20 mouse cellular contexts compared by ENCODE assay signal in the genomic region with DNA sequence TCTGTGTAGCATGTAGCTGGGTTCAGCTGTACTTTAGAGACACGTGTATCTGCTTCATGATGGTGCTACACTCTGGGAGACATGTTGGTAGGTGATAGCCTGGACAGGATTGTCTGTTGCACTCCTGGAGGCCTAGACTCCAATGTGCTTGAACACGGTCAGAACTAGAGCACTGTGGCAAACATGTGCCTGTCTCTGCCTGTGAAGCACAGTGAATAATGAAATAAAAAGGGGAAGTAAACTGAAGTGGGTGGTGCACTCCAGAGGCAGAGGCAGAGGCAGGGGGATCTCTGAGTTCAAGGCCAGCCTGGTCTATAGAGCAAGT. TPM values are rescaled to one million over a fixed set of nuclear protein-coding genes. Genes with fewer than 3 reads are reported as not detected.
DNase-seq lines count a peak whose midpoint lies in the region; ATAC-seq and TF ChIP-seq lines count a peak whose summit lies in the region.
"Had no signal": no experiment of that assay in that cellular context is flagged by ENCODE, and none has a peak within 500 bp of the region (broad histone marks: within the 10 kb centered on the region; RNA-seq: fewer than 3 reads in every experiment).

No protein-coding gene starts in this region.

- 0 out of 2 replicates have a peak overlapping the region, but pooled peaks have one; percentile 10 for H3K4me3 ChIP-seq in stomach, postnatal 0 days (ENCODE audit: low read depth, low read length)
- no peak overlapping the region for H3K4me3 ChIP-seq in heart, embryonic 10.5 days
- H3K4me3 ChIP-seq: erythroblast, embryonic 14.5 days had no signal

- no peaks in the 10 kb centered on the region for H3K4me1 ChIP-seq in stomach, postnatal 0 days (replicated peaks; ENCODE audit: control insufficient read depth, insufficient read depth)
- H3K4me1 ChIP-seq in heart, embryonic 10.5 days: no peaks in the 10 kb centered on the region

- H3K9me3 ChIP-seq in stomach, postnatal 0 days (ENCODE audit: control insufficient read depth, low read length): no peaks in the 10 kb centered on the region
- H3K9me3 ChIP-seq in heart, embryonic 10.5 days: no peaks in the 10 kb centered on the region

- no peak for TF ChIP-seq EP300 in stomach, postnatal 0 days (optimal IDR thresholded peaks at IDR 0.05)

- no peak overlapping the region for H3K4me2 ChIP-seq in stomach, postnatal 0 days (replicated peaks; ENCODE audit: low read depth)
- H3K4me2 ChIP-seq: hindbrain, embryonic 14.5 days had no signal

- DNase-seq in spleen, postnatal 36 days (ENCODE audit: low spot score in 2 of 2): peak; percentile 53 to 59
- DNase-seq in spleen, postnatal 4 days (ENCODE audit: low spot score in 2 of 2): no peak
- no peak for DNase-seq in stomach, postnatal 0 days (ENCODE audit: low spot score)
- no peak for DNase-seq in heart, embryonic 10.5 days (ENCODE audit: low spot score)
- DNase-seq in gastrocnemius, postnatal 4 days (ENCODE audit: low spot score in 2 of 2): no peak
- DNase-seq: adrenal gland, adult 8-10 months; cerebellum, adult 9-10 months; embryo, embryonic 11 days; gastrocnemius, postnatal 25 days; kidney, adult 9 months; thymus, postnatal 14 days had no signal

- no peak for TF ChIP-seq CTCF in stomach, postnatal 0 days (IDR thresholded peaks at IDR 0.05; ENCODE audit: low read depth)

- 47% methylated on average over 2 of the region's 2 CpGs for WGBS in stomach, postnatal 0 days
- 81% methylated on average over 2 of the region's 2 CpGs for WGBS in heart, embryonic 10.5 days

- no peaks in the 10 kb centered on the region for H3K36me3 ChIP-seq in stomach, postnatal 0 days (ENCODE audit: control insufficient read depth, insufficient read depth, low read length)
- no peaks in the 10 kb centered on the region for H3K36me3 ChIP-seq in heart, embryonic 10.5 days

- ATAC-seq in erythroid progenitor cell, adult 5-6 weeks (replicated peaks; ENCODE audit: low FRiP score, poor library complexity, severe bottlenecking): 0 out of 2 replicates have a peak, but pooled peaks have one; percentile 20
- peak; percentile 59 for ATAC-seq in megakaryocyte progenitor cell, adult 5-6 weeks (replicated peaks; ENCODE audit: poor library complexity)
- ATAC-seq in stomach, postnatal 0 days (ENCODE audit: low FRiP score, low TSS enrichment): 0 out of 2 replicates have a peak, but pooled peaks have one; percentile 8

- no peaks in the 10 kb centered on the region for H3K27me3 ChIP-seq in stomach, postnatal 0 days (ENCODE audit: control insufficient read depth, insufficient read depth, low read length)
- H3K27me3 ChIP-seq in heart, embryonic 10.5 days (ENCODE audit: insufficient read depth, poor library complexity, severe bottlenecking): no peaks in the 10 kb centered on the region

- 0 out of 2 replicates have a peak overlapping the region, but pooled peaks have one; percentile 27 for H3K9ac ChIP-seq in stomach, postnatal 0 days (ENCODE audit: low read length)
- H3K9ac ChIP-seq: hindbrain, embryonic 14.5 days had no signal

- H3K27ac ChIP-seq in stomach, postnatal 0 days (replicated peaks): peak overlapping the region; percentile 86
- H3K27ac ChIP-seq in heart, embryonic 10.5 days: no peak overlapping the region
- H3K27ac ChIP-seq: hindbrain, embryonic 14.5 days had no signal

RNA-seq across cellular contexts. Expression of a gene that starts 0.7 kb away (rescaled TPM):
- 1.4 and 4.6 TPM in 2 replicates for total RNA-seq in erythroid progenitor cell, adult 5-6 weeks (2015; ENCODE audit: low replicate concordance)
- total RNA-seq in erythroid progenitor cell, adult 5-6 weeks (2017; ENCODE audit: low replicate concordance): 0.64 TPM in 1 of 2 replicates, not detected in the other
- 6.6 and 8.7 TPM in 2 replicates for total RNA-seq in megakaryocyte progenitor cell, adult 5-6 weeks (2015)
- total RNA-seq in megakaryocyte progenitor cell, adult 5-6 weeks (2017): 4.5 and 5.9 TPM in 2 replicates
- polyA plus RNA-seq in stomach, postnatal 0 days (2015; fragmentation: Nextera tagmentation; extraction: Ambion mirVana): 3.9 TPM in 2 replicates
- 0.13 TPM in 1 of 2 replicates, not detected in the other for polyA plus RNA-seq in heart, embryonic 10.5 days (2016; fragmentation: Nextera tagmentation; extraction: Ambion mirVana)
- total RNA-seq in gastrocnemius, postnatal 4 days (2021): not detected
- total RNA-seq: gastrocnemius, postnatal 25 days; left cerebral cortex, postnatal 10 days had no signal
- polyA plus RNA-seq: hindbrain, embryonic 14.5 days; neural tube, embryonic 11.5 days had no signal

RNA-seq across cellular contexts. Expression of a gene that starts 22.5 kb away (rescaled TPM):
- not detected in 2 replicates for total RNA-seq in erythroid progenitor cell, adult 5-6 weeks (2015; ENCODE audit: low replicate concordance)
- 0.77 TPM in 1 of 2 replicates, not detected in the other for total RNA-seq in erythroid progenitor cell, adult 5-6 weeks (2017; ENCODE audit: low replicate concordance)
- total RNA-seq in megakaryocyte progenitor cell, adult 5-6 weeks (2015): not detected in 2 replicates
- total RNA-seq in megakaryocyte progenitor cell, adult 5-6 weeks (2017): not detected in 2 replicates
- 0.45 and 0.79 TPM in 2 replicates for polyA plus RNA-seq in stomach, postnatal 0 days (2015; fragmentation: Nextera tagmentation; extraction: Ambion mirVana)
- not detected in 2 replicates for polyA plus RNA-seq in heart, embryonic 10.5 days (2016; fragmentation: Nextera tagmentation; extraction: Ambion mirVana)
- total RNA-seq in gastrocnemius, postnatal 4 days (2021): not detected
- total RNA-seq: gastrocnemius, postnatal 25 days; left cerebral cortex, postnatal 10 days had no signal
- polyA plus RNA-seq: erythroblast, embryonic 14.5 days; heart, embryonic 16.5 days; hindbrain, embryonic 14.5 days; neural tube, embryonic 11.5 days had no signal

RNA-seq across cellular contexts. Expression of a gene that starts 23.3 kb away (rescaled TPM):
- not detected in 2 replicates for total RNA-seq in erythroid progenitor cell, adult 5-6 weeks (2015; ENCODE audit: low replicate concordance)
- not detected in 2 replicates for total RNA-seq in erythroid progenitor cell, adult 5-6 weeks (2017; ENCODE audit: low replicate concordance)
- total RNA-seq in megakaryocyte progenitor cell, adult 5-6 weeks (2015): not detected in 2 replicates
- not detected in 2 replicates for total RNA-seq in megakaryocyte progenitor cell, adult 5-6 weeks (2017)
- not detected in 2 replicates for polyA plus RNA-seq in stomach, postnatal 0 days (2015; fragmentation: Nextera tagmentation; extraction: Ambion mirVana)
- not detected in 2 replicates for polyA plus RNA-seq in heart, embryonic 10.5 days (2016; fragmentation: Nextera tagmentation; extraction: Ambion mirVana)
- total RNA-seq in gastrocnemius, postnatal 4 days (2021): not detected
- total RNA-seq: adrenal gland, adult 8-10 months; gastrocnemius, postnatal 25 days; layer of hippocampus, adult 18-20 months; left cerebral cortex, postnatal 10 days; liver, adult 2 months had no signal
- polyA plus RNA-seq: erythroblast, embryonic 14.5 days; heart, embryonic 16.5 days; hindbrain, embryonic 14.5 days; liver, adult 2 months; neural tube, embryonic 11.5 days had no signal

RNA-seq across cellular contexts. Expression of a gene that starts 29.2 kb away (rescaled TPM):
- total RNA-seq in erythroid progenitor cell, adult 5-6 weeks (2015; ENCODE audit: low replicate concordance): 47.8 and 47.9 TPM in 2 replicates
- 130 and 194 TPM in 2 replicates for total RNA-seq in erythroid progenitor cell, adult 5-6 weeks (2017; ENCODE audit: low replicate concordance)
- 34.3 and 47.3 TPM in 2 replicates for total RNA-seq in megakaryocyte progenitor cell, adult 5-6 weeks (2015)
- 329 and 425 TPM in 2 replicates for total RNA-seq in megakaryocyte progenitor cell, adult 5-6 weeks (2017)
- 84.0 and 88.6 TPM in 2 replicates for polyA plus RNA-seq in stomach, postnatal 0 days (2015; fragmentation: Nextera tagmentation; extraction: Ambion mirVana)
- 89.0 and 104 TPM in 2 replicates for polyA plus RNA-seq in heart, embryonic 10.5 days (2016; fragmentation: Nextera tagmentation; extraction: Ambion mirVana)
- total RNA-seq in gastrocnemius, postnatal 4 days (2021): 10 to 100 TPM; 37.6 to 37.7 TPM

RNA-seq across cellular contexts. Expression of a gene that starts 29.4 kb away (rescaled TPM):
- total RNA-seq in erythroid progenitor cell, adult 5-6 weeks (2015; ENCODE audit: low replicate concordance): 20.1 and 42.5 TPM in 2 replicates
- 25.3 and 30.5 TPM in 2 replicates for total RNA-seq in erythroid progenitor cell, adult 5-6 weeks (2017; ENCODE audit: low replicate concordance)
- total RNA-seq in megakaryocyte progenitor cell, adult 5-6 weeks (2015): 40.5 and 44.9 TPM in 2 replicates
- 37.5 and 39.1 TPM in 2 replicates for total RNA-seq in megakaryocyte progenitor cell, adult 5-6 weeks (2017)
- 53.8 and 57.4 TPM in 2 replicates for polyA plus RNA-seq in stomach, postnatal 0 days (2015; fragmentation: Nextera tagmentation; extraction: Ambion mirVana)
- polyA plus RNA-seq in heart, embryonic 10.5 days (2016; fragmentation: Nextera tagmentation; extraction: Ambion mirVana): 43.4 and 55.4 TPM in 2 replicates
- total RNA-seq in gastrocnemius, postnatal 4 days (2021): 10 to 100 TPM; 24.3 to 25.9 TPM

Comparison
In these comparisons a context has a peak if more than half of its experiments do, and no peak if none do; other contexts are left out.
1. DNase-seq: peak in spleen, postnatal 36 days (2 of 2); none in spleen, postnatal 4 days (0 of 2), stomach, postnatal 0 days (single experiment), heart, embryonic 10.5 days (single experiment) and gastrocnemius, postnatal 4 days (0 of 2).
2. ATAC-seq: peak in every context shown above with its lines; median percentile 59 in megakaryocyte progenitor cell, adult 5-6 weeks; 20 in erythroid progenitor cell, adult 5-6 weeks; 8 in stomach, postnatal 0 days.